Mouse (Mus musculus): Measurements from ENCODE around the gene Man1b1. TPM values are rescaled to one million over a fixed set of nuclear protein-coding genes. Genes with fewer than 3 reads are reported as not detected.

Gene Man1b1
- polyA plus RNA-seq, 1 experiment from 2014 or later = 54.6 TPM

GRCm38 (mm10) chr2:25371764-25372643 is 39.9 kb downstream of the Man1b1 start, which contains the start of gene Sapcd2:
Gene Sapcd2, plus strand, starts transcription at chr2:25372321.
- H3K4me1 ChIP-seq (replicated peaks; ENCODE audit: control insufficient read depth, insufficient read depth, low read length) = peaks cover 23% of the 10 kb centered on the region
- peak within 1 kb of the TSS; percentile 76 for H3K4me2 ChIP-seq (ENCODE audit: low read length)
- peak within 1 kb of the TSS; percentile 71 for H3K4me3 ChIP-seq (replicated peaks; ENCODE audit: low read length)
- ATAC-seq = peak; percentile 98
- H3K9ac ChIP-seq (replicated peaks; ENCODE audit: low read depth, low read length) = peak within 1 kb of the TSS; percentile 64
- H3K9me3 ChIP-seq (ENCODE audit: control insufficient read depth, low read length) = no peaks in the 10 kb centered on the region
- H3K27ac ChIP-seq (ENCODE audit: low read length) = peak within 1 kb of the TSS; percentile 70
- H3K27me3 ChIP-seq (replicated peaks; ENCODE audit: control insufficient read depth, insufficient read depth, low read length) = no peaks in the 10 kb centered on the region
- no peaks in the 10 kb centered on the region for H3K36me3 ChIP-seq (ENCODE audit: control insufficient read depth, insufficient read depth)
- under 1% methylated on average over 65 of the region's 65 CpGs for WGBS

- H3K4me1 ChIP-seq (replicated peaks; ENCODE audit: control insufficient read depth, insufficient read depth, low read length) = peaks cover 23% of the 10 kb centered on the region
- peak overlapping the region; percentile 64 for H3K9ac ChIP-seq (replicated peaks; ENCODE audit: low read depth, low read length)
- peak overlapping the region; percentile 71 for H3K4me3 ChIP-seq (replicated peaks; ENCODE audit: low read length)
- H3K27ac ChIP-seq (ENCODE audit: low read length) = no peak overlapping the region
- no peaks in the 10 kb centered on the region for H3K36me3 ChIP-seq (ENCODE audit: control insufficient read depth, insufficient read depth)
- ATAC-seq = peak; percentile 5; the same call in 1 of the 2 replicates
- no peaks in the 10 kb centered on the region for H3K9me3 ChIP-seq (ENCODE audit: control insufficient read depth, low read length)
- WGBS = 1% methylated on average over 42 of the region's 42 CpGs
- no peaks in the 10 kb centered on the region for H3K27me3 ChIP-seq (replicated peaks; ENCODE audit: control insufficient read depth, insufficient read depth, low read length)
- H3K4me2 ChIP-seq (ENCODE audit: low read length) = peak overlapping the region; percentile 76
These were observed 40.7 kb downstream of the Man1b1 start for GRCm38 (mm10) chr2:25372644-25373391.

- Histone ChIP-seq H3K9ac (replicated peaks; ENCODE audit: low read depth, low read length) (peak overlapping the region; percentile 64; the same call in 1 of the 2 replicates), H3K4me2 (ENCODE audit: low read length) (peak overlapping the region; percentile 76), H3K4me3 (replicated peaks; ENCODE audit: low read length) (peak overlapping the region; percentile 71), H3K27me3 (replicated peaks; ENCODE audit: control insufficient read depth, insufficient read depth, low read length) (no peaks in the 10 kb centered on the region), H3K9me3 (ENCODE audit: control insufficient read depth, low read length) (no peaks in the 10 kb centered on the region), H3K27ac (ENCODE audit: low read length) (no peak overlapping the region), H3K36me3 (ENCODE audit: control insufficient read depth, insufficient read depth) (no peaks in the 10 kb centered on the region), H3K4me1 (replicated peaks; ENCODE audit: control insufficient read depth, insufficient read depth, low read length) (peaks cover 23% of the 10 kb centered on the region)
- WGBS = 4% methylated on average over 2 of the region's 2 CpGs
- no peak for ATAC-seq
These were observed 41.3 kb downstream of the Man1b1 start for GRCm38 (mm10) chr2:25373431-25373830.

- Histone ChIP-seq H3K36me3 (ENCODE audit: control insufficient read depth, insufficient read depth) (no peaks in the 10 kb centered on the region), H3K4me1 (replicated peaks; ENCODE audit: control insufficient read depth, insufficient read depth, low read length) (peaks cover 22% of the 10 kb centered on the region), H3K4me2 (ENCODE audit: low read length) (no peak overlapping the region), H3K27me3 (replicated peaks; ENCODE audit: control insufficient read depth, insufficient read depth, low read length) (no peaks in the 10 kb centered on the region), H3K27ac (ENCODE audit: low read length) (no peak overlapping the region), H3K9me3 (ENCODE audit: control insufficient read depth, low read length) (no peaks in the 10 kb centered on the region), H3K4me3 (replicated peaks; ENCODE audit: low read length) (no peak overlapping the region), H3K9ac (replicated peaks; ENCODE audit: low read depth, low read length) (no peak overlapping the region)
- 65% methylated on average over 4 of the region's 4 CpGs for WGBS
- ATAC-seq = no peak
These were observed 44.5 kb downstream of the Man1b1 start for GRCm38 (mm10) chr2:25376589-25376988.

- no peaks in the 10 kb centered on the region for H3K36me3 ChIP-seq (ENCODE audit: control insufficient read depth, insufficient read depth)
- no peak overlapping the region for H3K9ac ChIP-seq (replicated peaks; ENCODE audit: low read depth, low read length)
- no peak overlapping the region for H3K4me3 ChIP-seq (replicated peaks; ENCODE audit: low read length)
- no peak for ATAC-seq
- no peaks in the 10 kb centered on the region for H3K9me3 ChIP-seq (ENCODE audit: control insufficient read depth, low read length)
- H3K4me1 ChIP-seq (replicated peaks; ENCODE audit: control insufficient read depth, insufficient read depth, low read length) = no peaks in the 10 kb centered on the region
- no peak overlapping the region for H3K4me2 ChIP-seq (ENCODE audit: low read length)
- H3K27me3 ChIP-seq (replicated peaks; ENCODE audit: control insufficient read depth, insufficient read depth, low read length) = no peaks in the 10 kb centered on the region
- 86% methylated on average over 5 of the region's 5 CpGs for WGBS
- H3K27ac ChIP-seq (ENCODE audit: low read length) = no peak overlapping the region
These were observed 52.4 kb downstream of the Man1b1 start for GRCm38 (mm10) chr2:25384492-25384891.

- Histone ChIP-seq H3K27ac (ENCODE audit: low read length) (no peak overlapping the region), H3K36me3 (ENCODE audit: control insufficient read depth, insufficient read depth) (no peaks in the 10 kb centered on the region), H3K4me2 (ENCODE audit: low read length) (no peak overlapping the region), H3K4me3 (replicated peaks; ENCODE audit: low read length) (no peak overlapping the region), H3K4me1 (replicated peaks; ENCODE audit: control insufficient read depth, insufficient read depth, low read length) (peaks cover 12% of the 10 kb centered on the region), H3K9ac (replicated peaks; ENCODE audit: low read depth, low read length) (no peak overlapping the region), H3K9me3 (ENCODE audit: control insufficient read depth, low read length) (no peaks in the 10 kb centered on the region), H3K27me3 (replicated peaks; ENCODE audit: control insufficient read depth, insufficient read depth, low read length) (peaks cover 14% of the 10 kb centered on the region)
- WGBS = 76% methylated on average over 5 of the region's 5 CpGs
- no peak for ATAC-seq
These were observed 59.1 kb downstream of the Man1b1 start for GRCm38 (mm10) chr2:25391266-25391665.

GRCm38 (mm10) chr2:25394281-25395221 is 62.4 kb downstream of the Man1b1 start:
- 12% methylated on average over 3 of the region's 3 CpGs for WGBS
- Histone ChIP-seq H3K9me3 (ENCODE audit: control insufficient read depth, low read length) (no peaks in the 10 kb centered on the region), H3K27me3 (replicated peaks; ENCODE audit: control insufficient read depth, insufficient read depth, low read length) (peaks cover 40% of the 10 kb centered on the region), H3K27ac (ENCODE audit: low read length) (peak overlapping the region; percentile 12; the same call in 1 of the 2 replicates), H3K36me3 (ENCODE audit: control insufficient read depth, insufficient read depth) (no peaks in the 10 kb centered on the region), H3K4me2 (ENCODE audit: low read length) (no peak overlapping the region), H3K9ac (replicated peaks; ENCODE audit: low read depth, low read length) (no peak overlapping the region), H3K4me3 (replicated peaks; ENCODE audit: low read length) (no peak overlapping the region), H3K4me1 (replicated peaks; ENCODE audit: control insufficient read depth, insufficient read depth, low read length) (peaks cover 17% of the 10 kb centered on the region)
- peak; percentile 88 for ATAC-seq

GRCm38 (mm10) chr2:25395721-25396596 is 63.8 kb downstream of the Man1b1 start, which contains the start of gene Entpd2:
Gene Entpd2, plus strand, starts transcription at chr2:25395874.
- Histone ChIP-seq H3K4me2 (ENCODE audit: low read length) (peak within 1 kb of the TSS; percentile 59), H3K27me3 (replicated peaks; ENCODE audit: control insufficient read depth, insufficient read depth, low read length) (peaks cover 44% of the 10 kb centered on the region), H3K4me1 (replicated peaks; ENCODE audit: control insufficient read depth, insufficient read depth, low read length) (peaks cover 21% of the 10 kb centered on the region), H3K4me3 (replicated peaks; ENCODE audit: low read length) (peak within 1 kb of the TSS; percentile 38), H3K36me3 (ENCODE audit: control insufficient read depth, insufficient read depth) (no peaks in the 10 kb centered on the region), H3K9me3 (ENCODE audit: control insufficient read depth, low read length) (no peaks in the 10 kb centered on the region), H3K9ac (replicated peaks; ENCODE audit: low read depth, low read length) (peak within 1 kb of the TSS; percentile 34; the same call in 1 of the 2 replicates), H3K27ac (ENCODE audit: low read length) (peak within 1 kb of the TSS; percentile 12; the same call in 1 of the 2 replicates)
- no peak for ATAC-seq
- WGBS = 2% methylated on average over 57 of the region's 57 CpGs
